Mouse (Mus musculus): ENCODE data around the gene Otud7b.

- TF ChIP-seq CTCF (IDR thresholded peaks at IDR 0.05; ENCODE audit: low read depth, low read length) (no peak), POLR2A (IDR thresholded peaks at IDR 0.05; ENCODE audit: extremely low read depth, insufficient read depth, low read length) (no peak)
Observed at GRCm38 (mm10) chr3:96132478-96132877, 28.2 kb downstream of the Otud7b start.
